Mouse (Mus musculus) urinary bladder, postnatal 14 days (tissue): Measurements from ENCODE around the gene Foxg1.

ENCODE experiments used
- DNase-seq: peaks from one replicate; pipeline ENCODE4 v3.0.0; 2021; ENCODE audit warnings: low spot score

The Foxg1 gene

GRCm38 (mm10) chr12:49385631-49385990, 3.2 kb downstream of the Foxg1 start:
- no peak for DNase-seq

GRCm38 (mm10) chr12:49386081-49386805, 3.8 kb downstream of the Foxg1 start:
- DNase-seq = no peak

- no peak for DNase-seq
Observed at GRCm38 (mm10) chr12:49387856-49388598, 5.6 kb downstream of the Foxg1 start.

GRCm38 (mm10) chr12:49389666-49390065, 7.2 kb downstream of the Foxg1 start:
- no peak for DNase-seq

- no peak for DNase-seq
Observed at GRCm38 (mm10) chr12:49390257-49390656, 7.8 kb downstream of the Foxg1 start.

GRCm38 (mm10) chr12:49390926-49391304, 8.5 kb downstream of the Foxg1 start:
- DNase-seq = no peak

- DNase-seq = no peak
Observed at GRCm38 (mm10) chr12:49391305-49392040, 9.0 kb downstream of the Foxg1 start.

- no peak for DNase-seq
Observed at GRCm38 (mm10) chr12:49392041-49392390, 9.6 kb downstream of the Foxg1 start.

GRCm38 (mm10) chr12:49392876-49393275, 10.4 kb downstream of the Foxg1 start:
- no peak for DNase-seq

GRCm38 (mm10) chr12:49393639-49394038, 11.2 kb downstream of the Foxg1 start:
- DNase-seq = no peak

GRCm38 (mm10) chr12:49394181-49394580, 11.7 kb downstream of the Foxg1 start:
- DNase-seq = no peak

GRCm38 (mm10) chr12:49394836-49395235, 12.4 kb downstream of the Foxg1 start:
- no peak for DNase-seq

- DNase-seq = no peak
Observed at GRCm38 (mm10) chr12:49395969-49396368, 13.5 kb downstream of the Foxg1 start.

- DNase-seq = no peak
Observed at GRCm38 (mm10) chr12:49396776-49397175, 14.3 kb downstream of the Foxg1 start.

GRCm38 (mm10) chr12:49397443-49398162, 15.1 kb downstream of the Foxg1 start:
- DNase-seq = no peak

- no peak for DNase-seq
Observed at GRCm38 (mm10) chr12:49398163-49398540, 15.7 kb downstream of the Foxg1 start.

GRCm38 (mm10) chr12:49398636-49399035, 16.2 kb downstream of the Foxg1 start:
- DNase-seq = no peak

- DNase-seq = no peak
Observed at GRCm38 (mm10) chr12:49399611-49400010, 17.2 kb downstream of the Foxg1 start.

GRCm38 (mm10) chr12:49400036-49400852, 17.8 kb downstream of the Foxg1 start:
- DNase-seq = no peak

- no peak for DNase-seq
Observed at GRCm38 (mm10) chr12:49400853-49401118, 18.3 kb downstream of the Foxg1 start.

GRCm38 (mm10) chr12:49401119-49401795, 18.8 kb downstream of the Foxg1 start:
- no peak for DNase-seq
